Mouse (Mus musculus) monocyte, adult 5-6 weeks (primary cell): ENCODE data around the gene Fkbp7. TPM values are rescaled to one million over a fixed set of nuclear protein-coding genes. Genes with fewer than 3 reads are reported as not detected.

Experiments used
- ATAC-seq: fragments of 153-309, 156-312 bp; replicated peaks from 2 replicates; pipeline ENCODE4 v1.8.0; 2017; ENCODE audit warnings: mild to moderate bottlenecking; ENCODE audit not compliant: low TSS enrichment, insufficient number of reproducible peaks, severe bottlenecking, poor library complexity, low FRiP score
- total RNA-seq: library from RNA; stranded (forward); fragments of 200-1000, 200-491, 200-594 nt; gene quantifications from 3 replicates; pipeline ENCODE4 v1.2.3, GENCODE M21; 2017

Gene Fkbp7
- total RNA-seq, 1 experiment from 2014 or later = 19.6 TPM

- no peak for ATAC-seq
Measured at GRCm38 (mm10) chr2:76618078-76618477, 54.8 kb downstream of the Fkbp7 start.

Other genes with a start within 250 kb of the Fkbp7 start
- gene Prkra, start 25.1 kb downstream of the Fkbp7 start, total RNA-seq = 7.7 to 16.5 TPM (median 9.2 TPM) in 3 replicates
- gene Pjvk, start 24.6 kb downstream of the Fkbp7 start, total RNA-seq = not detected in 3 replicates
- gene Plekha3, start 2.2 kb upstream of the Fkbp7 start, total RNA-seq = 16.1 to 36.4 TPM (median 22.6 TPM) in 3 replicates